Mouse (Mus musculus): ENCODE data around the gene Gm45233. TPM values are rescaled to one million over a fixed set of nuclear protein-coding genes. Genes with fewer than 3 reads are reported as not detected.
A peak's percentile ranks its signal among the peaks of the same experiment; 100 is the strongest.

Gene Gm45233
- polyA plus RNA-seq, 1 experiment from 2014 or later = 0.38 TPM

- no peak for ATAC-seq (ENCODE audit: insufficient number of reproducible peaks, insufficient read depth, low FRiP score, low TSS enrichment)
- WGBS = 75% methylated on average over 4 of the region's 4 CpGs
Observed at GRCm38 (mm10) chr7:43432891-43433290, 11.0 kb upstream of the Gm45233 start.

GRCm38 (mm10) chr7:43434676-43435075 is 9.3 kb upstream of the Gm45233 start:
- Histone ChIP-seq H3K9ac (no peak overlapping the region), H3K4me1 (no peaks in the 10 kb centered on the region), H3K9me3 (no peaks in the 10 kb centered on the region), H3K27me3 (no peaks in the 10 kb centered on the region), H3K36me3 (no peaks in the 10 kb centered on the region), H3K4me3 (no peak overlapping the region), H3K4me2 (replicated peaks) (no peak overlapping the region), H3K27ac (no peak overlapping the region)
- 81% methylated on average over 5 of the region's 5 CpGs for WGBS
- no peak for ATAC-seq (ENCODE audit: insufficient number of reproducible peaks, insufficient read depth, low FRiP score, low TSS enrichment)

More at GRCm38 (mm10) chr7:43432891-43433290, 11.0 kb upstream of the Gm45233 start:
- Histone ChIP-seq H3K4me3 (no peak overlapping the region), H3K9me3 (no peaks in the 10 kb centered on the region), H3K4me2 (replicated peaks) (no peak overlapping the region), H3K9ac (no peak overlapping the region), H3K36me3 (no peaks in the 10 kb centered on the region), H3K27me3 (no peaks in the 10 kb centered on the region), H3K4me1 (no peaks in the 10 kb centered on the region), H3K27ac (no peak overlapping the region)

- ATAC-seq (ENCODE audit: insufficient number of reproducible peaks, insufficient read depth, low FRiP score, low TSS enrichment) = no peak
- 76% methylated on average over 10 of the region's 10 CpGs for WGBS
- Histone ChIP-seq H3K4me2 (replicated peaks) (no peak within 1 kb of the TSS), H3K27ac (no peak within 1 kb of the TSS), H3K4me1 (no peaks in the 10 kb centered on the region), H3K27me3 (no peaks in the 10 kb centered on the region), H3K36me3 (no peaks in the 10 kb centered on the region), H3K4me3 (no peak within 1 kb of the TSS), H3K9me3 (no peaks in the 10 kb centered on the region), H3K9ac (no peak within 1 kb of the TSS)
Observed at GRCm38 (mm10) chr7:43436341-43437255, 7.3 kb upstream of the Gm45233 start, which contains the start of gene Nkg7. Gene Nkg7 (plus strand): TSS chr7:43437073.

- no peak for ATAC-seq (ENCODE audit: insufficient number of reproducible peaks, insufficient read depth, low FRiP score, low TSS enrichment)
- 83% methylated on average over 4 of the region's 4 CpGs for WGBS
Observed at GRCm38 (mm10) chr7:43438611-43439010, 5.3 kb upstream of the Gm45233 start.

GRCm38 (mm10) chr7:43440482-43440881 is 3.4 kb upstream of the Gm45233 start, which contains the start of gene Cldnd2:
Gene Cldnd2 (plus strand): TSS chr7:43440782.
- 85% methylated on average over 6 of the region's 6 CpGs for WGBS
- H3K27me3 ChIP-seq = no peaks in the 10 kb centered on the region
- H3K4me1 ChIP-seq = peaks cover 9% of the 10 kb centered on the region
- H3K27ac ChIP-seq = no peak within 1 kb of the TSS
- H3K9ac ChIP-seq = no peak within 1 kb of the TSS
- no peak for ATAC-seq (ENCODE audit: insufficient number of reproducible peaks, insufficient read depth, low FRiP score, low TSS enrichment)
- H3K36me3 ChIP-seq = no peaks in the 10 kb centered on the region
- H3K4me3 ChIP-seq = no peak within 1 kb of the TSS
- no peaks in the 10 kb centered on the region for H3K9me3 ChIP-seq
- no peak within 1 kb of the TSS for H3K4me2 ChIP-seq (replicated peaks)

More at GRCm38 (mm10) chr7:43438611-43439010, 5.3 kb upstream of the Gm45233 start:
- H3K27me3 ChIP-seq = no peaks in the 10 kb centered on the region
- no peak overlapping the region for H3K4me3 ChIP-seq
- no peaks in the 10 kb centered on the region for H3K36me3 ChIP-seq
- no peak overlapping the region for H3K4me2 ChIP-seq (replicated peaks)
- no peaks in the 10 kb centered on the region; the same call in 1 of the 2 replicates for H3K4me1 ChIP-seq
- no peak overlapping the region for H3K27ac ChIP-seq
- no peaks in the 10 kb centered on the region for H3K9me3 ChIP-seq
- H3K9ac ChIP-seq = no peak overlapping the region

- Histone ChIP-seq H3K9me3 (no peaks in the 10 kb centered on the region), H3K9ac (no peak overlapping the region), H3K27me3 (no peaks in the 10 kb centered on the region), H3K27ac (no peak overlapping the region), H3K4me1 (peaks cover 9% of the 10 kb centered on the region), H3K4me2 (replicated peaks) (no peak overlapping the region), H3K36me3 (no peaks in the 10 kb centered on the region), H3K4me3 (no peak overlapping the region)
- no peak for ATAC-seq (ENCODE audit: insufficient number of reproducible peaks, insufficient read depth, low FRiP score, low TSS enrichment)
- WGBS = 76% methylated on average over 3 of the region's 3 CpGs
Observed at GRCm38 (mm10) chr7:43441071-43441470, 2.9 kb upstream of the Gm45233 start.

- Histone ChIP-seq H3K9ac (peak overlapping the region; percentile 57), H3K4me2 (replicated peaks) (peak overlapping the region; percentile 83), H3K4me3 (peak overlapping the region; percentile 45), H3K9me3 (no peaks in the 10 kb centered on the region), H3K4me1 (peaks cover 9% of the 10 kb centered on the region), H3K27ac (peak overlapping the region; percentile 96), H3K36me3 (no peaks in the 10 kb centered on the region), H3K27me3 (no peaks in the 10 kb centered on the region)
- WGBS = 9% methylated on average over 9 of the region's 9 CpGs
- no peak for ATAC-seq (ENCODE audit: insufficient number of reproducible peaks, insufficient read depth, low FRiP score, low TSS enrichment)
Observed at GRCm38 (mm10) chr7:43442684-43443083, 1.2 kb upstream of the Gm45233 start.

- peaks cover 9% of the 10 kb centered on the region for H3K4me1 ChIP-seq
- peak; percentile 82 for ATAC-seq (ENCODE audit: insufficient number of reproducible peaks, insufficient read depth, low FRiP score, low TSS enrichment)
- H3K27me3 ChIP-seq = no peaks in the 10 kb centered on the region
- peak overlapping the region; percentile 45 for H3K4me3 ChIP-seq
- 1% methylated on average over 36 of the region's 36 CpGs for WGBS
- peak overlapping the region; percentile 57 for H3K9ac ChIP-seq
- no peaks in the 10 kb centered on the region for H3K36me3 ChIP-seq
- peak overlapping the region; percentile 96 for H3K27ac ChIP-seq
- H3K9me3 ChIP-seq = no peaks in the 10 kb centered on the region
- H3K4me2 ChIP-seq (replicated peaks) = peak overlapping the region; percentile 83
Observed at GRCm38 (mm10) chr7:43443126-43443916, 607 bp upstream of the Gm45233 start.

GRCm38 (mm10) chr7:43447801-43448200 is 3.9 kb downstream of the Gm45233 start:
- Histone ChIP-seq H3K36me3 (peaks cover 11% of the 10 kb centered on the region), H3K27me3 (no peaks in the 10 kb centered on the region), H3K27ac (no peak overlapping the region), H3K4me3 (no peak overlapping the region), H3K9me3 (no peaks in the 10 kb centered on the region), H3K9ac (no peak overlapping the region), H3K4me1 (peaks cover 9% of the 10 kb centered on the region), H3K4me2 (replicated peaks) (no peak overlapping the region)
- no peak for ATAC-seq (ENCODE audit: insufficient number of reproducible peaks, insufficient read depth, low FRiP score, low TSS enrichment)
- WGBS = 92% methylated on average over 4 of the region's 4 CpGs

GRCm38 (mm10) chr7:43448246-43448645 is 4.3 kb downstream of the Gm45233 start:
- H3K9me3 ChIP-seq = no peaks in the 10 kb centered on the region
- no peak overlapping the region for H3K27ac ChIP-seq
- no peak for ATAC-seq (ENCODE audit: insufficient number of reproducible peaks, insufficient read depth, low FRiP score, low TSS enrichment)
- no peak overlapping the region for H3K4me2 ChIP-seq (replicated peaks)
- H3K9ac ChIP-seq = no peak overlapping the region
- H3K27me3 ChIP-seq = no peaks in the 10 kb centered on the region
- H3K36me3 ChIP-seq = peaks cover 15% of the 10 kb centered on the region
- H3K4me3 ChIP-seq = no peak overlapping the region
- 89% methylated on average over 2 of the region's 3 CpGs for WGBS
- H3K4me1 ChIP-seq = peaks cover 9% of the 10 kb centered on the region

- ATAC-seq (ENCODE audit: insufficient number of reproducible peaks, insufficient read depth, low FRiP score, low TSS enrichment) = no peak
- H3K9me3 ChIP-seq = no peaks in the 10 kb centered on the region
- H3K4me2 ChIP-seq (replicated peaks) = no peak overlapping the region
- H3K4me3 ChIP-seq = no peak overlapping the region
- H3K27me3 ChIP-seq = no peaks in the 10 kb centered on the region
- H3K4me1 ChIP-seq = peaks cover 3% of the 10 kb centered on the region; the same call in 1 of the 2 replicates
- 90% methylated on average over 2 of the region's 2 CpGs for WGBS
- peaks cover 29% of the 10 kb centered on the region for H3K36me3 ChIP-seq
- no peak overlapping the region for H3K27ac ChIP-seq
- no peak overlapping the region for H3K9ac ChIP-seq
Observed at GRCm38 (mm10) chr7:43449811-43450210, 5.9 kb downstream of the Gm45233 start.

Data from embryonic facial prominence, embryonic 12.5 days (tissue).